Mouse (Mus musculus): ENCODE results near the gene Elf2. TPM values are rescaled to one million over a fixed set of nuclear protein-coding genes. Genes with fewer than 3 reads are reported as not detected.

Elf2 gene
- polyA plus RNA-seq, 1 experiment = 106 TPM

- no peak for TF ChIP-seq CTCF (IDR thresholded peaks at IDR 0.05; ENCODE audit: borderline replicate concordance, control insufficient read depth, extremely low read depth, insufficient read depth, low read length, poor library complexity)
- no peak for TF ChIP-seq POLR2A (IDR thresholded peaks at IDR 0.05; ENCODE audit: control insufficient read depth, extremely low read depth, insufficient read depth, low read length, poor library complexity)
- DNase-seq = peak; percentile 54
- no peaks in the 10 kb centered on the region for H3K27me3 ChIP-seq (ENCODE audit: control insufficient read depth, insufficient read depth, low read length)
- peak overlapping the region; percentile 82 for H3K27ac ChIP-seq (ENCODE audit: control insufficient read depth, insufficient read depth, low read length)
- peak overlapping the region; percentile 22 for H3K4me3 ChIP-seq (ENCODE audit: control insufficient read depth, insufficient read depth, low read length)
- H3K4me1 ChIP-seq (replicated peaks; ENCODE audit: control insufficient read depth, insufficient read depth, low read length) = peaks cover 12% of the 10 kb centered on the region
- no peaks in the 10 kb centered on the region for H3K36me3 ChIP-seq (ENCODE audit: control insufficient read depth, insufficient read depth, low read length)
- 19% methylated on average over 10 of the region's 10 CpGs for WGBS
These were observed 7.1 kb downstream of the Elf2 start for GRCm38 (mm10) chr3:51333234-51333889.

- TF ChIP-seq CTCF (IDR thresholded peaks at IDR 0.05; ENCODE audit: borderline replicate concordance, control insufficient read depth, extremely low read depth, insufficient read depth, low read length, poor library complexity) = no peak
- no peak for TF ChIP-seq POLR2A (IDR thresholded peaks at IDR 0.05; ENCODE audit: control insufficient read depth, extremely low read depth, insufficient read depth, low read length, poor library complexity)
These were observed 10.4 kb downstream of the Elf2 start for GRCm38 (mm10) chr3:51330086-51330485.

GRCm38 (mm10) chr3:51328546-51328945 is 11.9 kb downstream of the Elf2 start:
- WGBS = 95% methylated on average over 12 of the region's 12 CpGs
- H3K27me3 ChIP-seq (ENCODE audit: control insufficient read depth, insufficient read depth, low read length) = no peaks in the 10 kb centered on the region
- no peak for TF ChIP-seq CTCF (IDR thresholded peaks at IDR 0.05; ENCODE audit: borderline replicate concordance, control insufficient read depth, extremely low read depth, insufficient read depth, low read length, poor library complexity)
- TF ChIP-seq POLR2A (IDR thresholded peaks at IDR 0.05; ENCODE audit: control insufficient read depth, extremely low read depth, insufficient read depth, low read length, poor library complexity) = no peak
- H3K36me3 ChIP-seq (ENCODE audit: control insufficient read depth, insufficient read depth, low read length) = no peaks in the 10 kb centered on the region
- H3K4me3 ChIP-seq (ENCODE audit: control insufficient read depth, insufficient read depth, low read length) = no peak overlapping the region
- H3K4me1 ChIP-seq (replicated peaks; ENCODE audit: control insufficient read depth, insufficient read depth, low read length) = peaks cover 12% of the 10 kb centered on the region
- H3K27ac ChIP-seq (ENCODE audit: control insufficient read depth, insufficient read depth, low read length) = no peak overlapping the region
- DNase-seq = no peak

More at GRCm38 (mm10) chr3:51330086-51330485, 10.4 kb downstream of the Elf2 start:
- no peak overlapping the region for H3K27ac ChIP-seq (ENCODE audit: control insufficient read depth, insufficient read depth, low read length)
- no peak overlapping the region for H3K4me3 ChIP-seq (ENCODE audit: control insufficient read depth, insufficient read depth, low read length)
- peaks cover 14% of the 10 kb centered on the region for H3K4me1 ChIP-seq (replicated peaks; ENCODE audit: control insufficient read depth, insufficient read depth, low read length)
- no peaks in the 10 kb centered on the region for H3K27me3 ChIP-seq (ENCODE audit: control insufficient read depth, insufficient read depth, low read length)
- no peak for DNase-seq
- WGBS = 93% methylated on average over 14 of the region's 14 CpGs
- no peaks in the 10 kb centered on the region for H3K36me3 ChIP-seq (ENCODE audit: control insufficient read depth, insufficient read depth, low read length)

- H3K4me1 ChIP-seq (replicated peaks; ENCODE audit: control insufficient read depth, insufficient read depth, low read length) = peaks cover 6% of the 10 kb centered on the region
- TF ChIP-seq CTCF (IDR thresholded peaks at IDR 0.05; ENCODE audit: borderline replicate concordance, control insufficient read depth, extremely low read depth, insufficient read depth, low read length, poor library complexity) = no peak
- no peak for TF ChIP-seq POLR2A (IDR thresholded peaks at IDR 0.05; ENCODE audit: control insufficient read depth, extremely low read depth, insufficient read depth, low read length, poor library complexity)
- no peaks in the 10 kb centered on the region for H3K27me3 ChIP-seq (ENCODE audit: control insufficient read depth, insufficient read depth, low read length)
- WGBS = 78% methylated on average over 5 of the region's 5 CpGs
- DNase-seq = no peak
- H3K4me3 ChIP-seq (ENCODE audit: control insufficient read depth, insufficient read depth, low read length) = no peak overlapping the region
- peaks cover 4% of the 10 kb centered on the region; the same call in 1 of the 2 replicates for H3K36me3 ChIP-seq (ENCODE audit: control insufficient read depth, insufficient read depth, low read length)
- no peak overlapping the region for H3K27ac ChIP-seq (ENCODE audit: control insufficient read depth, insufficient read depth, low read length)
These were observed 12.6 kb downstream of the Elf2 start for GRCm38 (mm10) chr3:51327817-51328216.

- no peak for DNase-seq
- WGBS = 88% methylated on average over 5 of the region's 5 CpGs
- Histone ChIP-seq H3K27ac (ENCODE audit: control insufficient read depth, insufficient read depth, low read length) (no peak overlapping the region), H3K4me3 (ENCODE audit: control insufficient read depth, insufficient read depth, low read length) (no peak overlapping the region), H3K36me3 (ENCODE audit: control insufficient read depth, insufficient read depth, low read length) (peaks cover 4% of the 10 kb centered on the region; the same call in 1 of the 2 replicates), H3K27me3 (ENCODE audit: control insufficient read depth, insufficient read depth, low read length) (no peaks in the 10 kb centered on the region), H3K4me1 (replicated peaks; ENCODE audit: control insufficient read depth, insufficient read depth, low read length) (peaks cover 4% of the 10 kb centered on the region)
- TF ChIP-seq POLR2A (IDR thresholded peaks at IDR 0.05; ENCODE audit: control insufficient read depth, extremely low read depth, insufficient read depth, low read length, poor library complexity) = no peak
These were observed 13.1 kb downstream of the Elf2 start for GRCm38 (mm10) chr3:51327429-51327797.

- Histone ChIP-seq H3K4me3 (ENCODE audit: control insufficient read depth, insufficient read depth, low read length) (no peak overlapping the region), H3K27ac (ENCODE audit: control insufficient read depth, insufficient read depth, low read length) (no peak overlapping the region), H3K36me3 (ENCODE audit: control insufficient read depth, insufficient read depth, low read length) (peaks cover 4% of the 10 kb centered on the region; the same call in 1 of the 2 replicates), H3K27me3 (ENCODE audit: control insufficient read depth, insufficient read depth, low read length) (no peaks in the 10 kb centered on the region), H3K4me1 (replicated peaks; ENCODE audit: control insufficient read depth, insufficient read depth, low read length) (peaks cover 2% of the 10 kb centered on the region; the same call in 1 of the 2 replicates)
- TF ChIP-seq CTCF (IDR thresholded peaks at IDR 0.05; ENCODE audit: borderline replicate concordance, control insufficient read depth, extremely low read depth, insufficient read depth, low read length, poor library complexity) (no peak), POLR2A (IDR thresholded peaks at IDR 0.05; ENCODE audit: control insufficient read depth, extremely low read depth, insufficient read depth, low read length, poor library complexity) (no peak)
- WGBS = 63% methylated on average over 3 of the region's 3 CpGs
- no peak for DNase-seq
These were observed 13.6 kb downstream of the Elf2 start for GRCm38 (mm10) chr3:51326664-51327428.

All from thymus, adult 2 months (tissue).